Mouse (Mus musculus): ENCODE measurements around the gene Nvl. TPM values are rescaled to one million over a fixed set of nuclear protein-coding genes. Genes with fewer than 3 reads are reported as not detected.

Gene Nvl
- polyA plus RNA-seq, 1 experiment from 2014 or later, result 38.1 TPM

DNA sequence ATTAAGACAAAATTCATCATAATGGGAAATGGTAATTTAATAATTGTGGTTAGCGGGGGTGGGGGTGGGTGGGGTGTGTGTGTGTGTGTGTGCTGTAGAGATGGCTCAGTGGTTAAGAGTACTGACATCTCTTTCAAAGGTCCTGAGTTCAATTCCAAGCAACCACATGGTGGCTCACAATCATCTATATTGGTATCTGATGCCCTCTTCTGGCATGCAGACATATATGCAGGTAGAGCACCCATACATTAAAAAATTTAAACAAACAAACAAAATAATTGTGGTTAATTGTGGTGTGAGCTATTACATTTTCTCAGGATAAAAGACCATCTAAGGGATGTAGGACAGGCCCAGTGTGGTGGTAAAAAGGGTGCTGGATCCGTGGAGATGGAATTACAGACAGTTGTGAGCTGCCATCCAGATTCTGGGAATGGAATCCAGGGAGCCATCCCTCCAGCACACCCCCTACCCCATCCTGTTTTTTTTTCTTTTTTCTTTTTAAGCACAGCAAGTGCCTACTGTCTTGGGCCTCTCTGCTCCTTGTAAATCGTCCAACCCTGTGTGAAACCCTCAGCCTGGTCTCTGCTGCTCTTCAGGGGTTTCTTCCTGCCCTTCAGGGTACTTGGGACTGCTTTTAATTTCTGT, 5.5 kb upstream of the Nvl start:
- Histone ChIP-seq H3K36me3 (ENCODE audit: control insufficient read depth, insufficient read depth, low read length) (no peaks in the 10 kb centered on the region), H3K4me2 (no peak overlapping the region), H3K27me3 (replicated peaks; ENCODE audit: control insufficient read depth, insufficient read depth, low read length) (no peaks in the 10 kb centered on the region), H3K9ac (ENCODE audit: low read depth, low read length) (no peak overlapping the region), H3K4me3 (ENCODE audit: low read depth, low read length) (no peak overlapping the region), H3K27ac (ENCODE audit: low read depth, low read length) (no peak overlapping the region), H3K9me3 (ENCODE audit: control insufficient read depth, low read length) (no peaks in the 10 kb centered on the region), H3K4me1 (replicated peaks; ENCODE audit: control insufficient read depth, insufficient read depth, low read length) (peaks cover 13% of the 10 kb centered on the region)
- WGBS, result 75% methylated on average over 3 of the region's 3 CpGs
- DNase-seq (ENCODE audit: low spot score) (no peak), ATAC-seq (replicated peaks; ENCODE audit: low FRiP score) (no peak)

DNA sequence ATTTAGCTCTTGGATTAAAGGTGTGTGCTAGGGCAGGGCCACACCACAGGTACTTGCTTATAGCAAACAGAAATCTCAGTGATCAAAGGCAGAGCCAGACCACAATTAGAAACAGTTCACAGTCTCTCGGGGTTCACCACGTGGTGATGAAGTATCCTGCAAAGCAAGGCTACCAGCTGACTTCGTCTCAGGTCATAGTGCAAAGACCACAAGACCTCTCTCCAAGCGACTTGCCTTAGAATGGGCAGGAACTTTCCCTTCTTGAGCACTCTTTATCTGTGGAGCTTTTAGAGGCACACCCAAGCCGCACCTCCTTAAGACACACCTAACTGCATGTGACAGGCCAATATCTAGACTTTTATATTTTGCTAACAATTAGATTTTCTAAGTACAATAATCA, 4.5 kb upstream of the Nvl start:
- no peaks in the 10 kb centered on the region for H3K27me3 ChIP-seq (replicated peaks; ENCODE audit: control insufficient read depth, insufficient read depth, low read length)
- 44% methylated on average over 5 of the region's 5 CpGs for WGBS
- H3K36me3 ChIP-seq (ENCODE audit: control insufficient read depth, insufficient read depth, low read length), result no peaks in the 10 kb centered on the region
- peak overlapping the region; percentile 59; the same call in 1 of the 2 replicates for H3K27ac ChIP-seq (ENCODE audit: low read depth, low read length)
- DNase-seq (ENCODE audit: low spot score) (no peak), ATAC-seq (replicated peaks; ENCODE audit: low FRiP score) (no peak)
- H3K9me3 ChIP-seq (ENCODE audit: control insufficient read depth, low read length), result no peaks in the 10 kb centered on the region
- H3K4me2 ChIP-seq, result peak overlapping the region; percentile 44
- H3K4me1 ChIP-seq (replicated peaks; ENCODE audit: control insufficient read depth, insufficient read depth, low read length), result peaks cover 13% of the 10 kb centered on the region
- H3K4me3 ChIP-seq (ENCODE audit: low read depth, low read length), result no peak overlapping the region
- no peak overlapping the region for H3K9ac ChIP-seq (ENCODE audit: low read depth, low read length)

DNA sequence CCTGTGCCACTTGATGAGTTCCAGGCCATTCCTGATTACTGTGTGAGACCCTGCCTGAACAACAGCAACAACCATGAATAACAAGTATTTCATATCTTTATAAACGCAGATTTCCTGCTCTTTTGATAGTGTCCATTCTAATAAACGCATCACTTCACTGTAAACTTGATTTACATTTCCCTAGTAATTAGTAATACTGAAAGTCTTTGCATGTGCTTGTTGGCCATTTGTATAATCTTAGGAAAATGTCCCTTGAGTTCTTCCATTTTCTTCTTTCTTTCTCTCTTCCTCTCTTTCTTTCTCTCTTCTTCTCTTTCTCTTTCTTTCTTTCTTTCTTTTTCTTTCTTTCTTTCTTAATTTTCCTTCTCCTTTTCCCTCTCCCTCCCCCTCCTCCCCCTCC, 2.2 kb upstream of the Nvl start:
- Histone ChIP-seq H3K4me1 (replicated peaks; ENCODE audit: control insufficient read depth, insufficient read depth, low read length) (peaks cover 16% of the 10 kb centered on the region), H3K27me3 (replicated peaks; ENCODE audit: control insufficient read depth, insufficient read depth, low read length) (no peaks in the 10 kb centered on the region), H3K4me3 (ENCODE audit: low read depth, low read length) (no peak overlapping the region), H3K27ac (ENCODE audit: low read depth, low read length) (no peak overlapping the region), H3K9me3 (ENCODE audit: control insufficient read depth, low read length) (no peaks in the 10 kb centered on the region), H3K9ac (ENCODE audit: low read depth, low read length) (no peak overlapping the region), H3K36me3 (ENCODE audit: control insufficient read depth, insufficient read depth, low read length) (peaks cover 5% of the 10 kb centered on the region; the same call in 1 of the 2 replicates), H3K4me2 (peak overlapping the region; percentile 70)
- WGBS, result 76% methylated on average over 2 of the region's 2 CpGs
- no peak for ATAC-seq (replicated peaks; ENCODE audit: low FRiP score)
- DNase-seq (ENCODE audit: low spot score), result no peak

DNA sequence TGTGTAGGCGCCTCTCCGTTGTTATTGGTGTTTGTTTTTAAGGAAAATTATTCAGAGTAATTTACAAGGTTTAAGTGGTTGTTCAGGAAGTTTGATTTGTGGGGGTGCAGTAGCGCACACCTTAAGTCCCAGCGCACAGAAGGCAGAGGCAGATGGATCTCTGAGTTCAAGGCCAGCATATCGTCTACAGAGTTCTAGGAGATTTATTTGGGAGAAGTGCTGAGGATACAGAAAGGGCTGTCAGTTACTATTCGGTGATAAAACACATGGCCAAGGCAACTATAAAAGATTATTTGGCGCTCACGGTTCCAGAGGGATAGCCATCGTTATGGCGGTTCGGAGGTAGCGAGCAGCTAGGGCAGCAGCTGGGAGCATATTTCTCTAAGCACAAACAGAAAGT, 962 bp upstream of the Nvl start:
- WGBS, result 13% methylated on average over 12 of the region's 12 CpGs
- Histone ChIP-seq H3K9ac (ENCODE audit: low read depth, low read length) (peak overlapping the region; percentile 86), H3K27ac (ENCODE audit: low read depth, low read length) (peak overlapping the region; percentile 91), H3K4me3 (ENCODE audit: low read depth, low read length) (peak overlapping the region; percentile 89), H3K36me3 (ENCODE audit: control insufficient read depth, insufficient read depth, low read length) (peaks cover 7% of the 10 kb centered on the region; the same call in 1 of the 2 replicates), H3K4me1 (replicated peaks; ENCODE audit: control insufficient read depth, insufficient read depth, low read length) (peaks cover 13% of the 10 kb centered on the region), H3K27me3 (replicated peaks; ENCODE audit: control insufficient read depth, insufficient read depth, low read length) (no peaks in the 10 kb centered on the region), H3K9me3 (ENCODE audit: control insufficient read depth, low read length) (no peaks in the 10 kb centered on the region), H3K4me2 (peak overlapping the region; percentile 70)
- DNase-seq (ENCODE audit: low spot score), result no peak
- no peak for ATAC-seq (replicated peaks; ENCODE audit: low FRiP score)

GRCm38 (mm10) chr1:181143609-181143949, 425 bp downstream of the Nvl start:
- Histone ChIP-seq H3K36me3 (ENCODE audit: control insufficient read depth, insufficient read depth, low read length) (peaks cover 11% of the 10 kb centered on the region; the same call in 1 of the 2 replicates), H3K4me1 (replicated peaks; ENCODE audit: control insufficient read depth, insufficient read depth, low read length) (peaks cover 13% of the 10 kb centered on the region), H3K9me3 (ENCODE audit: control insufficient read depth, low read length) (no peaks in the 10 kb centered on the region), H3K27me3 (replicated peaks; ENCODE audit: control insufficient read depth, insufficient read depth, low read length) (no peaks in the 10 kb centered on the region), H3K4me3 (ENCODE audit: low read depth, low read length) (peak overlapping the region; percentile 89), H3K4me2 (peak overlapping the region; percentile 70), H3K27ac (ENCODE audit: low read depth, low read length) (peak overlapping the region; percentile 91), H3K9ac (ENCODE audit: low read depth, low read length) (peak overlapping the region; percentile 86)
- no peak for DNase-seq (ENCODE audit: low spot score)
- 1% methylated on average over 12 of the region's 12 CpGs for WGBS
- ATAC-seq (replicated peaks; ENCODE audit: low FRiP score), result peak; percentile 50

- H3K36me3 ChIP-seq (ENCODE audit: control insufficient read depth, insufficient read depth, low read length), result peaks cover 23% of the 10 kb centered on the region
- no peak overlapping the region for H3K9ac ChIP-seq (ENCODE audit: low read depth, low read length)
Measured at GRCm38 (mm10) chr1:181138730-181139129, 5.3 kb downstream of the Nvl start.

GRCm38 (mm10) chr1:181131915-181132314, 12.1 kb downstream of the Nvl start:
- Histone ChIP-seq H3K27ac (ENCODE audit: low read depth, low read length) (no peak overlapping the region), H3K36me3 (ENCODE audit: control insufficient read depth, insufficient read depth, low read length) (peaks cover 37% of the 10 kb centered on the region), H3K9me3 (ENCODE audit: control insufficient read depth, low read length) (no peaks in the 10 kb centered on the region), H3K9ac (ENCODE audit: low read depth, low read length) (no peak overlapping the region), H3K4me2 (no peak overlapping the region), H3K4me3 (ENCODE audit: low read depth, low read length) (no peak overlapping the region), H3K4me1 (replicated peaks; ENCODE audit: control insufficient read depth, insufficient read depth, low read length) (no peaks in the 10 kb centered on the region), H3K27me3 (replicated peaks; ENCODE audit: control insufficient read depth, insufficient read depth, low read length) (no peaks in the 10 kb centered on the region)
- DNase-seq (ENCODE audit: low spot score), result no peak
- 92% methylated on average over 6 of the region's 6 CpGs for WGBS
- ATAC-seq (replicated peaks; ENCODE audit: low FRiP score), result no peak

More at GRCm38 (mm10) chr1:181138730-181139129, 5.3 kb downstream of the Nvl start:
- no peak overlapping the region for H3K4me3 ChIP-seq (ENCODE audit: low read depth, low read length)
- H3K4me1 ChIP-seq (replicated peaks; ENCODE audit: control insufficient read depth, insufficient read depth, low read length), result peaks cover 8% of the 10 kb centered on the region; the same call in 1 of the 2 replicates
- no peaks in the 10 kb centered on the region for H3K27me3 ChIP-seq (replicated peaks; ENCODE audit: control insufficient read depth, insufficient read depth, low read length)
- 91% methylated on average over 7 of the region's 7 CpGs for WGBS
- ATAC-seq (replicated peaks; ENCODE audit: low FRiP score), result no peak
- H3K4me2 ChIP-seq, result no peak overlapping the region
- no peaks in the 10 kb centered on the region for H3K9me3 ChIP-seq (ENCODE audit: control insufficient read depth, low read length)
- no peak overlapping the region for H3K27ac ChIP-seq (ENCODE audit: low read depth, low read length)
- no peak for DNase-seq (ENCODE audit: low spot score)

- no peak overlapping the region for H3K4me3 ChIP-seq (ENCODE audit: low read depth, low read length)
- peaks cover 40% of the 10 kb centered on the region for H3K36me3 ChIP-seq (ENCODE audit: control insufficient read depth, insufficient read depth, low read length)
- H3K4me1 ChIP-seq (replicated peaks; ENCODE audit: control insufficient read depth, insufficient read depth, low read length), result no peaks in the 10 kb centered on the region
- no peaks in the 10 kb centered on the region for H3K27me3 ChIP-seq (replicated peaks; ENCODE audit: control insufficient read depth, insufficient read depth, low read length)
- no peak overlapping the region for H3K9ac ChIP-seq (ENCODE audit: low read depth, low read length)
- no peak overlapping the region for H3K27ac ChIP-seq (ENCODE audit: low read depth, low read length)
- H3K4me2 ChIP-seq, result no peak overlapping the region
- WGBS, result 89% methylated on average over 9 of the region's 9 CpGs
- DNase-seq (ENCODE audit: low spot score), result no peak
- no peak for ATAC-seq (replicated peaks; ENCODE audit: low FRiP score)
- H3K9me3 ChIP-seq (ENCODE audit: control insufficient read depth, low read length), result no peaks in the 10 kb centered on the region
Measured at GRCm38 (mm10) chr1:181126766-181127165, 17.2 kb downstream of the Nvl start.

DNA sequence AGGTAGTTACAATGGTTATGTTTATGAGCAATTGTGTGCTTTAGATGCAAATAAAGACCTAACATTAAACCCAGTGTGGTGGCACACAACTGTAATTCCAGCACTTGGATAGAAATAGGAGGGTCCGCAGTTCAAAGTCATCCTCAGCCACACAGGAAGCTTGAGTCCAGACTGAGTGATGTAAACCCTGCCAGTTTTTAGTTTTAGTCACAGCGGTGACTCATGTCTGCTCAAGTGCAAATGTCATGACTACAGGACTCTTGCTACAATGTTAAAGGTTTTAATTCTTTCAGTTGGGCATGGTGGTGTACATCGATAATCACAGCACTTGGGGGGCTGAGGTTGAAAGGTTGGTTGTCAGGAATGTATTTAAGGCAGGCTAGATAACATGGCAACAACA, 18.1 kb downstream of the Nvl start:
- H3K9me3 ChIP-seq (ENCODE audit: control insufficient read depth, low read length), result no peaks in the 10 kb centered on the region

More for the DNA sequence above, 18.1 kb downstream of the Nvl start:
- Histone ChIP-seq H3K27ac (ENCODE audit: low read depth, low read length) (no peak overlapping the region), H3K9ac (ENCODE audit: low read depth, low read length) (no peak overlapping the region), H3K4me1 (replicated peaks; ENCODE audit: control insufficient read depth, insufficient read depth, low read length) (no peaks in the 10 kb centered on the region), H3K4me3 (ENCODE audit: low read depth, low read length) (no peak overlapping the region), H3K4me2 (no peak overlapping the region), H3K27me3 (replicated peaks; ENCODE audit: control insufficient read depth, insufficient read depth, low read length) (no peaks in the 10 kb centered on the region), H3K36me3 (ENCODE audit: control insufficient read depth, insufficient read depth, low read length) (peaks cover 42% of the 10 kb centered on the region)
- DNase-seq (ENCODE audit: low spot score) (no peak), ATAC-seq (replicated peaks; ENCODE audit: low FRiP score) (no peak)
- 92% methylated on average over 3 of the region's 3 CpGs for WGBS
